Mouse (Mus musculus) myocyte (in vitro differentiated cells): Measurements from ENCODE around the gene Kifc3. TPM values are rescaled to one million over a fixed set of nuclear protein-coding genes. Genes with fewer than 3 reads are reported as not detected.
A peak's percentile ranks its signal among the peaks of the same experiment; 100 is the strongest.

ENCODE experiments used
- H3K27me3 ChIP-seq: one replicate; pipeline ENCODE4 v1.6.1; 2011; ENCODE audit not compliant: control insufficient read depth, insufficient read depth, insufficient read length
- H3K36me3 ChIP-seq: one replicate; pipeline ENCODE4 v1.6.1; 2011; ENCODE audit not compliant: control insufficient read depth, insufficient read depth
- H3K4me2 ChIP-seq: one replicate; pipeline ENCODE4 v1.6.1; 2011; ENCODE audit warnings: low read depth, control low read depth
- H3K4me3 ChIP-seq: one replicate; pipeline ENCODE4 v1.5.1; 2011; ENCODE audit warnings: mild to moderate bottlenecking, control low read depth, moderate library complexity
- H3K79me2 ChIP-seq: one replicate; pipeline ENCODE4 v1.6.1; 2011; ENCODE audit not compliant: control insufficient read depth, insufficient read depth
- H3ac ChIP-seq: one replicate; pipeline ENCODE4 v1.6.1; 2011; ENCODE audit not compliant: control insufficient read depth, insufficient read length
- CEBPB ChIP-seq: IDR thresholded peaks from 2 replicates; pipeline ENCODE4 v1.6.1; 2011; ENCODE audit warnings: mild to moderate bottlenecking, moderate library complexity; ENCODE audit not compliant: poor library complexity, insufficient read depth, severe bottlenecking
- E2F4 ChIP-seq: IDR thresholded peaks from one replicate; pipeline ENCODE4 v1.6.1; 2011; ENCODE audit warnings: mild to moderate bottlenecking, control low read depth, moderate library complexity; ENCODE audit not compliant: insufficient read depth
- MAX ChIP-seq: IDR thresholded peaks from one replicate; pipeline ENCODE4 v1.6.1; 2011; ENCODE audit warnings: low read depth, mild to moderate bottlenecking, control low read depth
- MYOD1 ChIP-seq, 3 experiments: IDR thresholded peaks; one replicate each; pipeline ENCODE4 v1.6.1; 2011; ENCODE audit warnings: control low read depth in 2 of 3, low read depth in 2 of 3, mild to moderate bottlenecking in 2 of 3, moderate library complexity in 1 of 3; ENCODE audit not compliant: insufficient read length in 2 of 3, control insufficient read depth in 1 of 3
- MYOG ChIP-seq, 3 experiments: IDR thresholded peaks; one replicate each; pipeline ENCODE4 v1.6.1; 2011; ENCODE audit warnings: control low read depth in 2 of 3, low read depth in 2 of 3, mild to moderate bottlenecking in 2 of 3; ENCODE audit not compliant: insufficient read length in 2 of 3, control insufficient read depth in 1 of 3, insufficient read depth in 1 of 3
- POLR2A ChIP-seq: IDR thresholded peaks from one replicate; pipeline ENCODE4 v1.6.1; 2011; ENCODE audit warnings: low read depth, mild to moderate bottlenecking, control low read depth, moderate library complexity; ENCODE audit not compliant: insufficient read length
- POLR2AphosphoS2 ChIP-seq: IDR thresholded peaks from one replicate; pipeline ENCODE4 v1.6.1; 2011; ENCODE audit warnings: low read depth, control low read depth; ENCODE audit not compliant: insufficient read length
- REST ChIP-seq: IDR thresholded peaks from one replicate; pipeline ENCODE4 v1.6.1; 2011; ENCODE audit warnings: mild to moderate bottlenecking, control low read depth, moderate library complexity; ENCODE audit not compliant: insufficient read depth, insufficient read length
- SRF ChIP-seq: IDR thresholded peaks from one replicate; pipeline ENCODE4 v1.6.1; 2011; ENCODE audit warnings: low read depth; ENCODE audit not compliant: control insufficient read depth, insufficient read length
- TCF12 ChIP-seq: IDR thresholded peaks from one replicate; pipeline ENCODE4 v1.6.1; 2011; ENCODE audit warnings: mild to moderate bottlenecking, control low read depth; ENCODE audit not compliant: poor library complexity, insufficient read depth, severe bottlenecking
- TCF3 ChIP-seq: IDR thresholded peaks from one replicate; pipeline ENCODE4 v1.6.1; 2011; ENCODE audit warnings: low read depth, control low read depth; ENCODE audit not compliant: insufficient read length
- USF1 ChIP-seq: IDR thresholded peaks from one replicate; pipeline ENCODE4 v1.6.1; 2011; ENCODE audit warnings: low read depth, mild to moderate bottlenecking, control low read depth, moderate library complexity
- polyA plus RNA-seq: library from polyadenylated mRNA; unstranded; fragments of >200 nt; fragmentation: generic; extraction: Trizol; gene quantifications from one replicate; pipeline ENCODE4 v1.2.1, GENCODE M21; 2012; ENCODE audit warnings: missing spikeins

The Kifc3 gene
- polyA plus RNA-seq, 1 experiment = 22.6 TPM

- H3ac ChIP-seq = peak within 1 kb of the TSS; percentile 18
Measured at GRCm38 (mm10) chr8:95080381-95081341, 122.0 kb downstream of the Kifc3 start, which contains the start of gene Katnb1. Gene Katnb1, plus strand, starts transcription at chr8:95081186.

DNA sequence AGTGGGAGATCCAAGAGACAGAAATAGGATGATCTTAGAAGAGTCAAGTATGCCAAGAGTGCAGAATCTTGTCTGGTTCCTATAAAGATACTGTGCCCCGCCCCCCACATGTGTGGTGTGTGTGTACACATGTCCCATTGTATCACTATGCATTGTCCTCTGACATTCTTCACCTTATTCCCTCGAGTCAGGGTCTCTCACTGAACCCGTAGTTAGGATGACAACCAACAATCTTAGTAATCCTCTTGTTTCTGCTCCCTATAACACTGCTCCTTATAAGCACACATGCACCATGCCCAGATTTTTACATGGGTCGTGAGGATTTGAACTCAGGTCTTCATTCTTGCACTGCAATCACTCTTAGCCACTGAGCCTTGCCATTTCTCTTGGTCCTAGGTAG, 123.3 kb downstream of the Kifc3 start:
- Histone ChIP-seq H3ac (no peak overlapping the region), H3K4me3 (peak overlapping the region; percentile 77), H3K27me3 (no peaks in the 10 kb centered on the region), H3K36me3 (no peaks in the 10 kb centered on the region), H3K79me2 (no peaks in the 10 kb centered on the region), H3K4me2 (no peak overlapping the region)
- TF ChIP-seq MAX (no peak), REST (no peak), MYOD1 (IDR thresholded peaks at IDR 0.05; ENCODE audit: control insufficient read depth in 1 of 3, insufficient read length in 2 of 3, low read depth in 2 of 3) (no peak), USF1 (no peak), POLR2AphosphoS2 (no peak), MYOG (IDR thresholded peaks at IDR 0.05; ENCODE audit: control insufficient read depth in 1 of 3, insufficient read depth in 1 of 3, insufficient read length in 2 of 3, low read depth in 2 of 3) (no peak), TCF12 (no peak)

More at GRCm38 (mm10) chr8:95080381-95081341, 122.0 kb downstream of the Kifc3 start, which contains the start of gene Katnb1:
- Histone ChIP-seq H3K4me2 (peak within 1 kb of the TSS; percentile 88), H3K4me3 (peak within 1 kb of the TSS; percentile 77), H3K27me3 (no peaks in the 10 kb centered on the region), H3K79me2 (no peaks in the 10 kb centered on the region), H3K36me3 (no peaks in the 10 kb centered on the region)
- TF ChIP-seq USF1 = no peak
- no peak for TF ChIP-seq MAX
- peak; percentile 72 for TF ChIP-seq POLR2AphosphoS2
- TF ChIP-seq REST = no peak
- peak; percentile 81 for TF ChIP-seq E2F4
- no peak for TF ChIP-seq MYOD1 (IDR thresholded peaks at IDR 0.05; ENCODE audit: control insufficient read depth in 1 of 3, insufficient read length in 2 of 3, low read depth in 2 of 3)
- TF ChIP-seq TCF12 = no peak
- TF ChIP-seq POLR2A = peak; percentile 86

DNA sequence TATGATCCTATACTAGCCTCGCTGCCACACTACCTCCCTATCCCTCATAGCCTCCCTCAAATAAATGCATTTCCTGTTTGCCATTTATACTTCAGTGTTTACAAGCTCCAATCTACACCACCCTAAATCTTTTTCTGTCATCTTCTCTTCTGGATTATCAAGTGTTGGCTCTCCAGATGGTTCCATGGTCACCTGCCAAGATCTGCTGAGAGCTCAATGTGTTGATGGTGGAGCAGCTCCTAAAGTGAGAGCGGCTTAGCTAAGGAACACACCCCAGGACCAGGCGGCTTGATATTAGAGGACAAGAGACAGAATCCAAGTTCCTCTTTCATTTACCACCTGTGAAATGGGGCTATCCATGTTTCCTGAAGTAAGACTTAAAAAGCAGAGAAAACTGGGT, 124.6 kb downstream of the Kifc3 start:
- H3K4me2 ChIP-seq = no peak overlapping the region
- no peak overlapping the region for H3K4me3 ChIP-seq
- no peaks in the 10 kb centered on the region for H3K27me3 ChIP-seq
- H3K36me3 ChIP-seq = no peaks in the 10 kb centered on the region
- no peak overlapping the region for H3ac ChIP-seq
- no peak for TF ChIP-seq POLR2A
- TF ChIP-seq REST = no peak
- no peak for TF ChIP-seq MYOD1 (IDR thresholded peaks at IDR 0.05; ENCODE audit: control insufficient read depth in 1 of 3, insufficient read length in 2 of 3, low read depth in 2 of 3)
- no peak for TF ChIP-seq CEBPB
- no peak for TF ChIP-seq TCF12
- no peak for TF ChIP-seq MYOG (IDR thresholded peaks at IDR 0.05; ENCODE audit: control insufficient read depth in 1 of 3, insufficient read depth in 1 of 3, insufficient read length in 2 of 3, low read depth in 2 of 3)
- no peak for TF ChIP-seq TCF3
- no peak for TF ChIP-seq POLR2AphosphoS2
- TF ChIP-seq SRF = no peak
- no peak for TF ChIP-seq MAX
- no peak for TF ChIP-seq E2F4
- TF ChIP-seq USF1 = no peak
- no peaks in the 10 kb centered on the region for H3K79me2 ChIP-seq

- no peak overlapping the region for H3K4me3 ChIP-seq
- no peak overlapping the region for H3ac ChIP-seq
- no peak overlapping the region for H3K4me2 ChIP-seq
- no peaks in the 10 kb centered on the region for H3K27me3 ChIP-seq
- H3K79me2 ChIP-seq = no peaks in the 10 kb centered on the region
- no peak for TF ChIP-seq MYOD1 (IDR thresholded peaks at IDR 0.05; ENCODE audit: control insufficient read depth in 1 of 3, insufficient read length in 2 of 3, low read depth in 2 of 3)
- no peak for TF ChIP-seq E2F4
- TF ChIP-seq TCF12 = no peak
- no peak for TF ChIP-seq POLR2AphosphoS2
- no peak for TF ChIP-seq SRF
- TF ChIP-seq USF1 = no peak
- TF ChIP-seq CEBPB = no peak
- no peak for TF ChIP-seq MAX
- TF ChIP-seq MYOG (IDR thresholded peaks at IDR 0.05; ENCODE audit: control insufficient read depth in 1 of 3, insufficient read depth in 1 of 3, insufficient read length in 2 of 3, low read depth in 2 of 3) = no peak
- TF ChIP-seq TCF3 = no peak
- TF ChIP-seq POLR2A = no peak
- TF ChIP-seq REST = no peak
- H3K36me3 ChIP-seq = no peaks in the 10 kb centered on the region
Measured at GRCm38 (mm10) chr8:95076151-95076550, 126.5 kb downstream of the Kifc3 start.
